Mouse (Mus musculus): Measurements from ENCODE around the gene 9130409I23Rik.

9130409I23Rik gene

DNA sequence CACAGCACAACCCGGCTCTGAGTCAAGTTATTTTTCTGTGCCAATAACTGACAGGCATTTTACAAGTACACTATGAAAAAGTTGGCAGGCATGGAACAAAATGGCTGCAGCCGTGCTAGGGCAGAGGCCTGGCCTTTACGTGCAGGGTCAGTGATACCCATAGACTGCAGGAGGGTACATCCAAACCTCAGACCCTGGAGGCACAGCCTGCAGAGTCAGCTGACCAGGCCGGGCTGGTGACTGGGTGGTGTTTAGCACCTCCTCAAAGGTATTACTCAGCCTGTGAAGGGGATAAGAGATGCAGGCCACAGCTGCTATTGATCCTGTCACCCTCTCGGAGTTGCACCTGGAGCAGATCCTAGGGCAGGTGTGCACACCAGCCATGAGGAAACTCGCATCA lies at the start of gene 9130409I23Rik:
TSS of gene 9130409I23Rik (plus strand) at position 301 of the 400 bp plus-strand sequence.
- no peak for DNase-seq (ENCODE audit: extremely low spot score, low read depth, low spot score)

DNA sequence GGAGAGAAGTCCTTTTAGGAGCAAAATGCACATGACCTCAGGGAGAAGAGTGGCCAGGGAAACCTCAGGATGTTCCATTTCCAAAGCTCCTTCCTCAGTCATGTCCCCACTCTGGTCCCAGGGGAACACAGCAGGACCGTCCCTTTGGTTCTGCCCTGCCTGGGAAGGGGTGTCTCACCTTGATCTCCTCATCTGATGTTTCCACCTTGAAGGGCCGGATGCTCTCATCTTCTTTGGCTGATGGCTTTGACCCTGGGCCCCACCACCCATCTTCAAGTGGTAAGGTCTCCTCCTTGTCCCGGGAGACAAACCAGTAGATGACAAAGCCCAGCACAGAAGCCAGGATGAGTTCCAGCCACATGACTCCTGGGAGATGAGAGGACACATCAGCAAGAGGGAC lies 49.4 kb upstream of the 9130409I23Rik start:
- no peak for DNase-seq (ENCODE audit: extremely low spot score, low read depth, low spot score)

DNA sequence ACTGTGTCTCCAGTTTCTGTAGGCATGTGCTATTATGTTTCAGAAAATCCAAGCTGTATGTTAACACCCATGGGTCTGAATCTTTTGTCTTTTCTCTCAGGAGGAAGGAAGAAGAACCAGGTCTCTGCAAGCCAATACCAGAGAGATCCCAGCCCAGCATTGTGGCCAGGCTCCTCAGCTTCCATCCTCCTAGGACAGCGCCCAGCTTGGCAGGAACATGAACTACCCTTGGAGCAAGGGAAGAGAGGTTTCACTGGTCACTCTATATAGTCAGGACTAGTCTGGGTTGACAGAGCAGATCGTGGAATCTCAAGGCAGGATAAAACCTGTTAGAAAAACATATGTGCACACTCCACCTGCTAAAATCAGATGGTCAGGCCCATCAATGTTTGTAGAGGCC lies 47.2 kb upstream of the 9130409I23Rik start:
- no peak for DNase-seq (ENCODE audit: extremely low spot score, low read depth, low spot score)

DNA sequence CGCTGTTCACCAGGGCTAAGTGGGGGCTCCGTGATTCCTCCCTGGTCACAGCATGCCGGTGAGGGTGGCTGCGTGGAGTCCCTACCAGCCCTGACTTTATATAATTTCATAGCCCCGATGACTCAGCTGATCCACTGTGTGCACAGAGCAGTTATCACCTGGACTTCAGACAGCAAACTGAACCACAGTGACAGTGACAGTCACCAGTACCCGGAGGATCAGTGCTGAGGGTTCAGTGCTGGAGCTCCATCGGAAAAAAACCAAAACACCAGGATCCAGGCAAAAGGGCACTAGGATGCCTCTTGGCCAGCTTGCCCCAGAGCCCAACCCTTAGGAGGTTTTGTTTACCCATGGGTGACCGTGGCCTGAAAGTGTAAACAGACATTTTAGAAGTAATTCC lies 45.7 kb upstream of the 9130409I23Rik start:
- no peak for DNase-seq (ENCODE audit: extremely low spot score, low read depth, low spot score)

DNA sequence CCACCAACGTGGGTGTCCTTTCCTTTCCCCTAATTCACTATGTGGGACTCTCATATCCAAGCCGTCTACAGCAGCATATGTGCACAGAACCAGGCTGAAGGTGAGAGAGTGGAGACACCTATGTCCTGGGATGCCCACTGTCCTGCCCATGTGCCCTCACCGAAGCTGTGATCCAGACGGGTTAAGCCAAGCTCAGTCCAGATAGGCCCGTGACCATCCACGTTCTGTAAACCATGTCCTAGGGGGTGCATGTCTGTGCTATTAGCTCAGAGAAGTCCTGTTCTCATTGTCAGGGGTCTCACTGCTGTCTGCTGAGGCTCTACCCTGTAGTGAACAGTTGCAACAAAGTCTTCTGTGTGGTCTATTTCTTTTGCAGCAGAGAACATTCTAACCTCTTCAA lies 43.2 kb upstream of the 9130409I23Rik start:
- DNase-seq (ENCODE audit: extremely low spot score, low read depth, low spot score), result no peak

DNA sequence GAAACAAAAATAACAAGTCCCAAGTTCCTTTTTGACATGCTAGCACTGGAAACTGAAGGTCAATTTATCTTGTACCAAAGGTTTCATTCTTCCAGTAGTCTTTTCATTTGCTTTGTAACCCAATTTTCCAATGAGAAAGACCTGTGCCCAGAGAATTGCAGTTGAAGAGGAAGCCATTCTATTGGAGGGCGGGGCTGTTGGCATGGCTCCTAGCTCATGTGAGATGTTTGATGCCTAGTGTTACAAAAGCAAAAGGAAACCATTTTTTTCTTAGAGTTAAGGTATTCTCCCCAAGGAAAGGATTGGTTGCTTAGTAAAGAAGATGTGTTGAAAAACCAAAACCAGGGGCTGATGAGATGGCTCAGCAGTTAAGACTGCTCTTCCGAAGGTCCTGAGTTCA lies 42.8 kb upstream of the 9130409I23Rik start:
- DNase-seq (ENCODE audit: extremely low spot score, low read depth, low spot score), result no peak

DNA sequence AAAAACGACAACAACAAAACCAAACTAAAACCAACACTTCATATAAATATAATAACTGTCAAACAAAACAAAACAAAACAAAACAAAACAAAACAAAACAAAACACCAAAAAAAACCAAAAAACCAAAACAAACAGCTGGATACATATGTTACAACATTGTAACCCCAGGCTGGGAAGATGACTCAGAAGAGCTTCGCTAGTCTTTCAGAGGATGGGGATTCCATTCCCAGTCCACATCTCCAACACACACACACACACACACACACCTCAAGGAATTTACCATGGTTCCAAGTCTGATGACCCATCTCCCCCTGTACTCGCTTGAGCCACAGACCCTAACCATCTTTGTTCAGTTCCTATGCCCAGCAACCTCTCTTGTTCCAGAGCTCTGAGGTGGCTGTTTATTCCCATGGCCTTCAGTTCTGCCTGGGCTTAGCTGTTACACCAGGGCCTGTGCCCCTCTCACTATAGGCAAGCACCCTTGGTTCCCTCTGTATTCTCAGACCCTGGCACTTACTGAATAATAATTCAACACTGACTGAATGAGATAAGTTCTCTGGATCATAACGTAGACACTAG lies 41.9 kb upstream of the 9130409I23Rik start:
- no peak for DNase-seq (ENCODE audit: extremely low spot score, low read depth, low spot score)

DNA sequence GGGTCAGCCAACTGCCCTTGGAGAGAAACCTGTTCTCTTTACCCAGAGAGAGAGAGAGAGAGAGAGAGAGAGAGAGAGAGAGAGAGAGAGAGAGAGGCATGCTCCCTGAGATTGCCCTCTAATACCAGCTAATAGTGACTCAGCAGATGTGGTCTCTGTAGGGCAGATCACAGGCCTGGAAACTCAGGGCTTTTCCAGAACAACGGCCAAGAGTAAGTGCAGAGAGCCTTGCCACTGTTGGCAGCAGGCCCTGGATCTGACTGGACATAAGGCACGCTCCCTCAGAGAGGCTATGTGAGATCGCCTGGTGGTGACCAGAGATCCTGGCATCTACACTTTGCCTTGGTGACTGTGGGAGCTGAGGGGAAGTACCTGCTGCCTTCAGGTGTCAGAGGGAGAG lies 41.3 kb upstream of the 9130409I23Rik start:
- DNase-seq (ENCODE audit: extremely low spot score, low read depth, low spot score), result no peak

DNA sequence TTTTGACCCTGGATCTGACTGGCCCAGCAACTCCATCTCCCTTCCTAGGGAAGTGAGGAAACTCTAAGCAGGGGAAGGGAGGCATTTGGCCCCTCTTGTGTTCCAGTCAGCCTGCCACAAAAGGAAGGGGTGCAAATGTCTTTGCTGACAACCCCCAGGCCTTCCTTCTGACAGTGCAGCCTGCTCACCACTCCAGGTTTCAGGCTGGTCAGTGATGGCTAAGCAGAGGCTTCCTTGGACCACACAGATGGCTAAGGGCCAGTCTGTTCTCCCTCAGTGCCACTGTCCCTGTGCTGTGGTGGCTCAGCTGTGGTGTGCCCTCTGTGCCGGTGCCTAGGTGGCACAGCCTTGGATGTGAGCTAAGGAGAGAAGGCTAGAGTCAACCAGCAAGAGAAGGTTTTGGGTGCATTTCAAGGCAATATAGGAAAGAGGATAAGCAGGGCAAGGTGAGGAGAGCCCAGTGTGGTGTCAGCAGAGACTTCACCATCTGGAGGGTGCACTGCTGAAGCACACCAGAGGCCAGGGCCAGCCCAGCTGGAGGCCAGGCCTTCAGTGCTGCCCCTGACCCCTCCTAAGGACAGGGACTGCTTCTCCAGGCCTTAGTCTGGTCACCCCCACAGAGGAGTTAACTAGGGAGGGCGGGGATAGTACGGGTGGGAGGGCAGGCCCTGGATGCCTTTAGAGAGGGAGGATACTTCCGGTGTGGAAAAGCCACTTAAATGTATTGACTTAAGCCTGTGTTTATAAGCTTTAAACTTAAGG lies 40.7 kb upstream of the 9130409I23Rik start:
- DNase-seq (ENCODE audit: extremely low spot score, low read depth, low spot score), result no peak

DNA sequence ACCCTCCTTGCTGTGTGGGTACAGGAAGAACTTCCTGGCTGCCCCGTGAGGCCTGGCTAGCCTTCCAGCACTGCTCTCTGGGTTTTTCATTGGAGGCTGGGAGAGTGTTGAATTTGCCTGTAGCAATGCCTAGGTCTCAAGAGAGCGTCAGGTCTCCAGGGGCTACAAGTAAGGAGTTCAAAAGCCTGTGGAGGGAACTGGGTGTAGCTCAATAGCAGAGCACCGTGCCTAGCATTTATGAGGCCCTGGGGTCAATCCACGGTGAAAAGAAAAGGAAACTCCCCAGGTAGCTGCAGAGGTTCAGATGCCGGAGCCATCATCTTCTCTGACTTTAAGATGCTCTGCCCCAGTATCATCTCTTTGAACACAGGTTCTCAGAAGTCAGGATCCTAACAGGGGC lies 39.4 kb upstream of the 9130409I23Rik start:
- no peak for DNase-seq (ENCODE audit: extremely low spot score, low read depth, low spot score)

DNA sequence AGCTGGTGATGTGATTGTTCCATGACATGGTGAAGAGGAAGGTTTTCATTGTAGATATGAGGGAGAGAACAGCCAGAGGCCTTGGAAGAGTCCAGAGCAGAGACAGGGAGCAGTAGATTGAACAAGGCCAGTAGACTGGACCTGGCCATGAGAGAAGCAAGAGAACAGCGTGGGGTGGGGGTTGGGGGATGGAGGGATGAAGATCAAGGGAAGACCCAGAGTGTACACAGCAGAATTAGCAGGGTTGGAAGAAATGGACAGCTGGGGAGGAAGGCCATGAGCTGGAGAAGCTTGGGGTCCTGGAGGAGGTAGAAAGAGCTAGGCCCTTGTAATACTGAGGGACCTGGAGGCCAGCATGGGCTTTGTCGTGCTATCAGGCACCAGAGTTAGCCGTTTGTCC lies 38.6 kb upstream of the 9130409I23Rik start:
- no peak for DNase-seq (ENCODE audit: extremely low spot score, low read depth, low spot score)

DNA sequence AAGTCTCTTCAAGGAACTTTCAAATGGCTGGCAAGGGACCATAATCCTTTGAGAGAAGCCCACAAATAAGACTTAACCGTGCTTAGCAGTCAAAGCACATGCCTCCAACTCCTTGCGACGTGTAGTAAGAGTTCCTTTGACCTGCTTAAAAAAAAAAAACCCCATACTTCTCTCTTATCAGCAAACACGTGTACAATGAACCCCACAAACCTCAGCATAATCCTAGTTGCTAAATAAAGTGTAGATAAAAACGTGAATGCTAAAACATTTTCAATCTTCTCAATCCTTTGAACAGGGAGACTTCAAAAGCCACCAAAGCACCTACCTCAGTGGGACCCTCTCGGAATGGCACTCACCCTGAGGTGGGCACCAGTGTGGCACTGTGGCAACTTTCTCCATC lies 37.6 kb upstream of the 9130409I23Rik start:
- no peak for DNase-seq (ENCODE audit: extremely low spot score, low read depth, low spot score)

DNA sequence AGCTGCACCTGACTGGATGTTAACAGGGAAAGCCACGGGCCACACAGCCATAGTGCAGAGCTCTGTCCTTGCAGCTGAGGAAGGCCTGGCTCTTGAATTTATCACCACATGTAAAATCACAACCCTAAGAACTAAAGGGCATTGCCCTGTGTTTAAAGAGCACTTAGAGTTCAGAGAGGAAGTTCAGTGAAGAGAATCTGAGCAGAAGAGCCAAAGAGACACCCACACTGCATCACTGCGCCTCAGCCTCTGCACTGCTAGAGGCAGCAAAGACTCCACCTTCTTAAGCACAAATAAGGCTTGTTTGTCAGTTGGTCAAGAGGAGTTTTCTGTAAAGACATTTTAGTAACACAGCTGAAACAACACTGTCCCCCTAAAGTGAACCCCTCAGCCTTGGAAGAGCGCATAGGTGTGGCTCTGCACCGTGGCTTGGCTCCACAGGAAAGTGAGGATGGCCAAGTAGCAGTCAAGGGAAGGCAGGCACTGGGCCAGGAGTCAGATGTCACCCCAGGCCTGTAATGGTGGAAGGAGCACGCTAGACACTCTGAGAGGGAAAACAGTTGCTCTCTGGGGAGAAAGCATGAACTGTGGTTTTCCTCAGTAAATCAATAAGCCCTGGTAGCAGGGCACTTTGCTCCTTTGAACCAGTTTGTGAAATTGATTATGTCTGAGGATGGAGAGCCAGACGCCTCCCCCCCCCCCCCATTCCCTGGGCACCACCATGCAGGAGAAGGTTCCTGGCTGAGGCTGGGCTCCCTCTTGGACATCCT lies 36.1 kb upstream of the 9130409I23Rik start:
- no peak for DNase-seq (ENCODE audit: extremely low spot score, low read depth, low spot score)

DNA sequence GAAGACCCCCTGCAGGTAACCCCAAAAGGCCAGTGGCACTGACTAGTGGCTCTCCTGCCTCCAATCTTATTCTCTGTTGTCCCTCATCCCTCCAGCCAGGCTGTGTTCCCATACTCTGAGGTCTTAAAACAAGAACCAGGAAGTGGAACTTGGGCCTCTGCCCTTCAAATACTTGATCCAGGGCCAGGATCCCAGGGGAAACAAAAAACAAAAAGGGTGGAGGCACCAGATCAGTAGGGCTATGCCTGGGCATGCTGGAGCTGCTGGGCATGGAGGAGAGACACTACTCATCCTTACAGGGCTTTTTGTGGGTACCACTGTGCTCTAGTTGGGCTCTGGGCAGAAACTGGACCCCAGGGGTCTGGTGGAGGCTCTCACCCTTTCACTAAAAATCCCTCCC lies 35.5 kb upstream of the 9130409I23Rik start:
- no peak for DNase-seq (ENCODE audit: extremely low spot score, low read depth, low spot score)

DNA sequence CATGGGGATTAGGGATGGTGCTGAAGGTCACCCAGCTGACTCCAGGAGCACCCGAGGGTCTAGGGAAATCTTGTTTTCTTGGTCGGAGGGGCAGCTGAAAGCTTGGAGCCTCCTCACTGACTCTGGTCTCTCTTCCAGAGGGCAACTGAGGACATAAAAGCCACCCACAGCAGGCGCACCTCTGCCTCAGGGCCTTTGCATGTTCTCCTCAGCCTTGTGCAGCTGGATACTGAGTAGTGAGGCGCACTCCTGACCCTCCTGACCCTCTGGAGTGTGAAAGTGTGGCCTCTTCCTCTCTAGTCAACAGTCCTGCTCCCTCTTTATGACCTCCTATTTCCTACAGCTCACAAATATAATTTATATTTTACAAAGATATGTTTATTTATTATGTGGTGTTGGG lies 35.0 kb upstream of the 9130409I23Rik start:
- DNase-seq (ENCODE audit: extremely low spot score, low read depth, low spot score), result no peak

DNA sequence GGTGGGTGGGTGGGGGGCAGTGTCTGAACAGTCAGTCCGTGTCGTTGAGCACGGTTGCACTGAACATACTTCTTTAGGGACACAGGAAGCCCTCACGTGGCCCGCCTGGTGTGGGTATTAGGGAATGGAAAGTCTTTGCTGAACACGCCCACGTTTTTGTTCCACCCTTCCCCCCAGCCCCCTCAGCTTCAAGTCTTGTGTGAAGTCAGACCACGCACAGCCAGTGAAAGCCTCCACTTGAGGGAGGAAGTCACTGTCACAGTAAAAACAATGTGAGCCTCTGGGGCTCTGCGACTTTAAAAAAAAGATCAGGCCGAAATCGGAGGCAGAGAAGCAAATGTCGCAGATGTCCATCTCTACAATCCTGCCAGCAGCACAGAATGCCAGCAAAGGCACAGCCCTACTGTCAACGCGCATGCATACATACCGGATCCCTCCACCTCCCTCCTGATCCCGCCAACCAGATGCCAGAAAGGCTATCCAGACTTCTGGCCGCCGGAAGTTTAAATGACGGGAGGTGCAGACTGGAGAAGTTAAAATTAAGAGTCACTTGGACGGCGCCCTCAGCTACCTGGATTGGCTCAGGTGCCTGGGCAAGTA lies 34.4 kb upstream of the 9130409I23Rik start:
- no peak for DNase-seq (ENCODE audit: extremely low spot score, low read depth, low spot score)

DNA sequence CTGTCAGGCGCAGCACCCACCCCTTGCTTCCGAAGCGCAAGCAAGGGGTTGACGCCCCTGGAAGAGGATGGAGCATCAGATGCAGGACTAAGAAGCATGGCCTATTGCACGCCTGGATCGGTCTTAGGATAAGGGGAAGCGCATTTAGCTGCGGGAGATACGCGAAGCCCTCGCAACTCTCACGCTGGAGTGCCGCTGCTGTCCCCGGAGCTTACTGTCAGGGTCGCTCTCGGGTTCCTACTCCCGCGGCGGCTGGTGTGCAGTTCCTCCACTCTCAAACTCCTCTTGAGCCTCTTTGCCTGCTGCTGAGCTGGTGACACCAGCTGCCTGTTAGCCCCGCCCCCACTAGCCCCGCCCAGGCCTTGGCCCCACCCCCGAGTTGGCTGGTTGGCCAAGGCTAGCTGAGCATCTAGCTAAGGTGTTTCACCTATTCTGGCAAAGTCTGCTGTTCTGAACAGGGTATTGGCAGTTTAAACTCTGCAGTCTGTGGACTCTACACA lies 33.8 kb upstream of the 9130409I23Rik start:
- no peak for DNase-seq (ENCODE audit: extremely low spot score, low read depth, low spot score)

DNA sequence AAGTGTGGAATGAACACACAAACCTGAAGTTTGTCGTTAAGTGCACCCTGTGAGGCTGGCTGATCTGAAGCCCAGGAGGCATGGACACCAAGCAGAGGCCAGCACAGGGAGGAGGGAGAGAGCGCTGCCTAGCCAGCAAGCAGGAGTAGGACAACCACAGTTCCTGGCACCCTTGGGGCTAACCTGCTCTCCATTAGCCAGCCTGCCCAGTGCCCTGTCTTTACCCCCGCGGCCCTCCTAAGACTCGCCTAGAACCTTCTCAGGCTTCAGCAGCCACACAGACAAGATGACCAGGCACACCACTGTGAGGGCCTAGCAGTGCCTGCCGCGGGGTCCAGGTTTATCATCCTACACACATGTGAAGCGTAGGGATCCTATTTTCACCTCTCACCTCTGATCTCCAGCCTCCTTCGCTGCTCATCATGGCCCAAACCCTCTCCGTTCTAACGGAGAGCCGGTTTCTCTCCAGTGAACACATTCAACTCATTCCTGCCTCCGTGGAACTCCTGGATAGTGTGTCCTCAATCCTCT lies 33.1 kb upstream of the 9130409I23Rik start:
- no peak for DNase-seq (ENCODE audit: extremely low spot score, low read depth, low spot score)

DNA sequence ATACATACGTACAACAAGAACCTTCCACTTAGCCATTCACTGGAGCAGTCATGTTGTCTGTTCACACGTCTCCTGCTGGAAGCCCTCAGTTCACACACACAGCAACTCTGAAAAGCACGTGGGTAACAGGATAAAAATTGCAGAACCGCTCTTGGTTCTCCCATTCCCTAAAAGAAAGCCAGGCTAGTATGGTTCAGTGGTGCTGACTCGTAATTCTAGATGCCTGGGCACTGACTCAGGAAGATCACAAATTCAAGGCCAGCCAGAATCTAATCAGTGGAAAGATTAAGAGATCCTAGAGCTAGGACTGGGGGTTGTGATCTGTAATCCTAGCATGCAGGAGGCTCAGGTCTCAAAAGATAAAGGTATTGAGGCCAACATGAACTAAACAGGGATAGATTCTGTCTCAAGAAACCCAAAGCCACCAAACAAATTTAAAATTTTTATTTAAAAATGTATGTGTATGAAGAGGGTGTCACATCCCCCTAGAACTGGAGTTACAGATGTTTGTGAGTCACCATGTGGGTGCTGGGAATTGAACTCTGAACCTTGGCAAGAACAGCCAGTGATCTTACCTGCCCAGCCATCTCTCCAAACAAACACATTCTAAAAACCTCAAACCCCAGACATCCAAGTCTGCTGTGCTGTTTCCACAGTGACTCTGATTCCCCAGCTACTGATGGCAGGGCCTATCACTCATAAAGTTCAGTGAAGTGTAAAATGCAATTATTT lies 30.1 kb upstream of the 9130409I23Rik start, which contains the start of gene Ephx1:
TSS of gene Ephx1 (minus strand) at position 149 of the 732 bp plus-strand sequence.
- DNase-seq (ENCODE audit: extremely low spot score, low read depth, low spot score), result no peak

DNA sequence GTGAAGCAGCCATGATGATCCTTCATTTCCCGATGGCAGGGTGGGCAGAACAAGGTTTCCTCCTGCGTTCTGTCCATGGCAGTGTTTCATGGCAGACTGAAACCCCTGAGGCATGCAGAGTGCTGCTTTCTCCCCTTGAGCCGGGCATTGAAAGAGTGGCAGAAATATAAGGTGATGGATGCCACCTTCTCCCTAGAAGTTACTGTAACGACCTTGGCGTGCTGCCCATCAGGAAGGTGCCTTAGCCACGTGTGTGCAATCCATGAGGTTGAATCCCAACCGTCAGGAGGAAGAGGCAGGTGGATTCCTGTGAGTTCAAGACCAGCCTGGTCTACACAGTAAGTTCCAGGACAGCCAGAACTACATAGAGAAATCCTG lies 29.6 kb upstream of the 9130409I23Rik start:
- no peak for DNase-seq (ENCODE audit: extremely low spot score, low read depth, low spot score)

DNA sequence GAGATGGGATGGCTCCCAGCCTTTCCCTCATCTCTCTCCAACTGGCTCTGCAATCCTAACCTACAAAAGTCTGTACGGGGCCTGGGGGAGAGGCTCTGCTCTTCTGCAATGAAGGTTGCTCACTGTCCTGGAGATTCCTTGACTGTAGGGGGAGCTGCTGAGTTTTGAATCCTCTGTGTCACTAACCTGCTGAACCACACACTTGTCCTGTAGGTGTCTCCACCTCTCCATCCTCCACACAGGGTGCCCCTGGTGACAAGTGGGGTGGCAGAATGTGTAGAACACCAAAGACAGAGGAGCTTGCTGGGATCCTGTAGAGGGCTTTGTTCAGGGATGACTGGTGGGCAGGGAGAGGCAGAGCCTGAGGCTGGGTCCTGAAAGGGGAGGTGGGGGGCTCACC lies 28.8 kb upstream of the 9130409I23Rik start:
- DNase-seq (ENCODE audit: extremely low spot score, low read depth, low spot score), result no peak

Data from hindlimb bud, embryonic 11.5 days (tissue).